ENCODE assay signal across 9 mouse cellular contexts in genomic region chr19:47178001-47178400, GRCm38 (mm10). TPM values are rescaled to one million over a fixed set of nuclear protein-coding genes. Genes with fewer than 3 reads are reported as not detected.
DNase-seq lines count a peak whose midpoint lies in the region; ATAC-seq and TF ChIP-seq lines count a peak whose summit lies in the region.
"Had no signal": no experiment of that assay in that cellular context is flagged by ENCODE, and none has a peak within 500 bp of the region (broad histone marks: within the 10 kb centered on the region; RNA-seq: fewer than 3 reads in every experiment).

No protein-coding gene starts in this region.

- TF ChIP-seq CTCF in CH12.LX (conservative IDR thresholded peaks at IDR 0.05 in 1 of 2, IDR thresholded peaks at IDR 0.05 in 1 of 2; ENCODE audit: low read depth in 2 of 2, low read length in 2 of 2) = peak in 1 of 2 experiments; percentile 43; a peak in 2 of 4 replicates
- peak; percentile 43 for TF ChIP-seq CTCF in heart, postnatal 0 days (IDR thresholded peaks at IDR 0.05; ENCODE audit: low read depth)

- peaks cover 28% of the 10 kb centered on the region for H3K9me3 ChIP-seq in CH12.LX (replicated peaks; ENCODE audit: low read length)
- 0 out of 2 replicates have a peak, but pooled peaks cover 4% of the 10 kb centered on the region for H3K9me3 ChIP-seq in heart, postnatal 0 days (replicated peaks; ENCODE audit: control insufficient read depth, low read length)
- no peaks in the 10 kb centered on the region for H3K9me3 ChIP-seq in liver, embryonic 12.5 days (replicated peaks)
- peaks cover 9% of the 10 kb centered on the region; the same call in 1 of the 2 replicates for H3K9me3 ChIP-seq in neural tube, embryonic 12.5 days

- no peak overlapping the region for H3K4me3 ChIP-seq in CH12.LX (replicated peaks in 1 of 3; ENCODE audit: low read depth in 2 of 3, low read length in 2 of 3, poor library complexity in 1 of 3)
- peak overlapping the region; percentile 63 for H3K4me3 ChIP-seq in heart, postnatal 0 days (ENCODE audit: low read depth, low read length)
- peak overlapping the region; percentile 59 for H3K4me3 ChIP-seq in liver, embryonic 12.5 days
- no peak overlapping the region for H3K4me3 ChIP-seq in neural tube, embryonic 12.5 days

- ATAC-seq in common myeloid progenitor, adult 5-6 weeks (replicated peaks; ENCODE audit: low read depth, poor library complexity, severe bottlenecking) = peak; percentile 68
- peak; percentile 47 for ATAC-seq in heart, postnatal 0 days (ENCODE audit: insufficient read depth, low read depth)
- ATAC-seq in liver, embryonic 12.5 days = no peak
- ATAC-seq in neural tube, embryonic 12.5 days (ENCODE audit: low FRiP score, low read depth) = 0 out of 2 replicates have a peak, but pooled peaks have one; percentile 21

- no peak for TF ChIP-seq POLR2A in CH12.LX (IDR thresholded peaks at IDR 0.05; ENCODE audit: low read depth, low read length)

- no peak overlapping the region for H3K9ac ChIP-seq in CH12.LX (ENCODE audit: insufficient read depth, low read depth)
- H3K9ac ChIP-seq in heart, postnatal 0 days (replicated peaks; ENCODE audit: low read depth, low read length) = no peak overlapping the region
- H3K9ac ChIP-seq in liver, embryonic 12.5 days = no peak overlapping the region
- no peak overlapping the region for H3K9ac ChIP-seq in neural tube, embryonic 12.5 days

- peaks cover 5 to 16% of the 10 kb centered on the region in 2 experiments for H3K4me1 ChIP-seq in CH12.LX (ENCODE audit: control insufficient read depth in 1 of 2, insufficient read depth in 2 of 2)
- no peaks in the 10 kb centered on the region for H3K4me1 ChIP-seq in heart, postnatal 0 days (ENCODE audit: control insufficient read depth, insufficient read depth)
- peaks cover 9% of the 10 kb centered on the region; the same call in 1 of the 2 replicates for H3K4me1 ChIP-seq in liver, embryonic 12.5 days
- H3K4me1 ChIP-seq in neural tube, embryonic 12.5 days = peaks cover 16% of the 10 kb centered on the region

- no peaks in the 10 kb centered on the region for H3K36me3 ChIP-seq in CH12.LX (replicated peaks in 1 of 2; ENCODE audit: control insufficient read depth in 1 of 2, insufficient read depth in 1 of 2, low read length in 1 of 2)
- H3K36me3 ChIP-seq in heart, postnatal 0 days (replicated peaks; ENCODE audit: control insufficient read depth, insufficient read depth, low read length) = no peaks in the 10 kb centered on the region
- H3K36me3 ChIP-seq in liver, embryonic 12.5 days = no peaks in the 10 kb centered on the region
- H3K36me3 ChIP-seq in neural tube, embryonic 12.5 days = no peaks in the 10 kb centered on the region

- H3K27ac ChIP-seq in CH12.LX (ENCODE audit: insufficient read depth, low read depth) = no peak overlapping the region
- H3K27ac ChIP-seq in heart, postnatal 0 days (ENCODE audit: low read depth) = no peak overlapping the region
- no peak overlapping the region for H3K27ac ChIP-seq in liver, embryonic 12.5 days
- no peak overlapping the region for H3K27ac ChIP-seq in neural tube, embryonic 12.5 days

- peaks cover 76% of the 10 kb centered on the region for H3K27me3 ChIP-seq in CH12.LX (replicated peaks)
- H3K27me3 ChIP-seq in heart, postnatal 0 days (ENCODE audit: control insufficient read depth, insufficient read depth, low read length) = peaks cover 40% of the 10 kb centered on the region
- H3K27me3 ChIP-seq in liver, embryonic 12.5 days (replicated peaks) = peaks cover 82% of the 10 kb centered on the region
- peaks cover 35% of the 10 kb centered on the region for H3K27me3 ChIP-seq in neural tube, embryonic 12.5 days (replicated peaks)

- TF ChIP-seq EP300 in CH12.LX (IDR thresholded peaks at IDR 0.05; ENCODE audit: low read length) = no peak
- TF ChIP-seq EP300 in heart, postnatal 0 days (IDR thresholded peaks at IDR 0.05; ENCODE audit: low read depth) = no peak

- TF ChIP-seq RAD21 in CH12.LX (IDR thresholded peaks at IDR 0.05; ENCODE audit: low read depth, low read length) = peak; percentile 10

- 24% methylated on average over 10 of the region's 10 CpGs for WGBS in heart, postnatal 0 days
- 15% methylated on average over 10 of the region's 10 CpGs for WGBS in liver, embryonic 12.5 days (ENCODE audit: insufficient replicate concordance)
- 17% methylated on average over 10 of the region's 10 CpGs for WGBS in neural tube, embryonic 12.5 days

- dilution Hi-C loops in CH12.LX (cut with MboI; ENCODE audit: extremely low pct_ligation_motif_present, extremely low pct_unique_long_range_greater_than_20kb, low sequenced_read_pairs) = no loop called here

- peak overlapping the region; percentile 70; the same call in 1 of the 2 replicates for H3K4me2 ChIP-seq in CH12.LX (ENCODE audit: insufficient read depth, low read depth, poor library complexity, severe bottlenecking)
- peak overlapping the region; percentile 95 for H3K4me2 ChIP-seq in heart, postnatal 0 days (ENCODE audit: low read depth, low read length)
- H3K4me2 ChIP-seq in liver, embryonic 12.5 days = peak overlapping the region; percentile 79
- H3K4me2 ChIP-seq in neural tube, embryonic 12.5 days (replicated peaks) = peak overlapping the region; percentile 99

- peak; percentile 56 for DNase-seq in adrenal gland, postnatal 14 days
- no peak for DNase-seq in adrenal gland, adult 8-10 months
- no peak for DNase-seq in CH12.LX (ENCODE audit: extremely low read depth)
- DNase-seq in heart, postnatal 0 days (ENCODE audit: low spot score) = peak; percentile 30
- DNase-seq in ovary, postnatal 14 days (ENCODE audit: low spot score) = no peak

- no peaks in the 10 kb centered on the region for H3K79me2 ChIP-seq in CH12.LX (replicated peaks; ENCODE audit: control insufficient read depth, extremely low read depth, insufficient read depth, poor library complexity, severe bottlenecking)

- in situ Hi-C loops in CH12.LX (cut with MboI; ENCODE audit: low pct_ligation_motif_present, low pct_unique_long_range_greater_than_20kb, low sequenced_read_pairs) = loop anchor here (5.0 to 10.0 kb wide), 2 partner anchors 87 to 154 kb away; no protein-coding TSS in a partner anchor

TF ChIP-seq in CH12.LX, 34 proteins besides CTCF, POLR2A, EP300 and RAD21:
- TF ChIP-seq BHLHE40 (IDR thresholded peaks at IDR 0.05; ENCODE audit: low read depth, low read length) (peak; percentile 67), ZNF384 (IDR thresholded peaks at IDR 0.05; ENCODE audit: low read depth, low read length) (no peak), USF1 (IDR thresholded peaks at IDR 0.05; ENCODE audit: low read depth, low read length) (peak; percentile 65), MYC (IDR thresholded peaks at IDR 0.05; ENCODE audit: low read depth, low read length) (no peak), USF2 (conservative IDR thresholded peaks at IDR 0.05; ENCODE audit: low read depth, low read length) (peak; percentile 43; the same call in 1 of the 2 replicates)

RNA-seq across cellular contexts. Expression of gene Neurl1a, which starts 0.6 kb away (rescaled TPM):
- total RNA-seq in adrenal gland, postnatal 14 days (2021) = 15.3 and 16.0 TPM in 2 replicates
- 10 to 100 TPM; 16.2 to 26.8 (median 22.2) TPM for total RNA-seq in adrenal gland, adult 8-10 months (2022)
- total RNA-seq in CH12.LX (2012; rRNA removed) (0.13 TPM in 1 of 2 replicates, not detected in the other), CH12.LX (2014; rRNA removed) (0.05 TPM in 1 of 2 replicates, not detected in the other)
- polyA plus RNA-seq in CH12.LX (2012; ENCODE audit: insufficient read length, low read depth) = not detected in 2 replicates
- 0.09 TPM in 1 of 2 replicates, not detected in the other for total RNA-seq in common myeloid progenitor, adult 5-6 weeks (2017)
- total RNA-seq in heart, postnatal 0 days (2014; rRNA removed; ENCODE audit: low replicate concordance) = 0.77 and 1.8 TPM in 2 replicates
- polyA plus RNA-seq in heart, postnatal 0 days (2015; fragmentation: Nextera tagmentation; extraction: Ambion mirVana) = 0.27 and 0.54 TPM in 2 replicates
- 2.2 and 2.6 TPM in 2 replicates for polyA plus RNA-seq in liver, embryonic 12.5 days (2016; fragmentation: Nextera tagmentation; extraction: Ambion mirVana)
- 6.3 TPM in 2 replicates for polyA plus RNA-seq in neural tube, embryonic 12.5 days (2016; fragmentation: Nextera tagmentation; extraction: Ambion mirVana)

RNA-seq across cellular contexts. Expression of gene Calhm3, which starts 20.4 kb away (rescaled TPM):
- total RNA-seq in adrenal gland, postnatal 14 days (2021) = not detected in 2 replicates
- not detected for total RNA-seq in adrenal gland, adult 8-10 months (2022)
- total RNA-seq in CH12.LX (2012; rRNA removed) (not detected in 2 replicates), CH12.LX (2014; rRNA removed) (not detected in 2 replicates)
- not detected in 2 replicates for polyA plus RNA-seq in CH12.LX (2012; ENCODE audit: insufficient read length, low read depth)
- total RNA-seq in common myeloid progenitor, adult 5-6 weeks (2017) = not detected in 2 replicates
- total RNA-seq in heart, postnatal 0 days (2014; rRNA removed; ENCODE audit: low replicate concordance) = not detected in 2 replicates
- not detected in 2 replicates for polyA plus RNA-seq in heart, postnatal 0 days (2015; fragmentation: Nextera tagmentation; extraction: Ambion mirVana)
- not detected in 2 replicates for polyA plus RNA-seq in liver, embryonic 12.5 days (2016; fragmentation: Nextera tagmentation; extraction: Ambion mirVana)
- polyA plus RNA-seq in neural tube, embryonic 12.5 days (2016; fragmentation: Nextera tagmentation; extraction: Ambion mirVana) = not detected in 2 replicates
- polyA plus RNA-seq: gonadal fat pad, adult 2 months had no signal

RNA-seq across cellular contexts. Expression of gene Calhm1, which starts 33.9 kb away (rescaled TPM):
- total RNA-seq in adrenal gland, postnatal 14 days (2021) = not detected in 2 replicates
- not detected for total RNA-seq in adrenal gland, adult 8-10 months (2022)
- total RNA-seq in CH12.LX (2012; rRNA removed) (not detected in 2 replicates), CH12.LX (2014; rRNA removed) (not detected in 2 replicates)
- not detected in 2 replicates for polyA plus RNA-seq in CH12.LX (2012; ENCODE audit: insufficient read length, low read depth)
- total RNA-seq in common myeloid progenitor, adult 5-6 weeks (2017) = not detected in 2 replicates
- not detected in 2 replicates for total RNA-seq in heart, postnatal 0 days (2014; rRNA removed; ENCODE audit: low replicate concordance)
- polyA plus RNA-seq in heart, postnatal 0 days (2015; fragmentation: Nextera tagmentation; extraction: Ambion mirVana) = not detected in 2 replicates
- polyA plus RNA-seq in liver, embryonic 12.5 days (2016; fragmentation: Nextera tagmentation; extraction: Ambion mirVana) = not detected in 2 replicates
- not detected in 2 replicates for polyA plus RNA-seq in neural tube, embryonic 12.5 days (2016; fragmentation: Nextera tagmentation; extraction: Ambion mirVana)
- polyA plus RNA-seq: gonadal fat pad, adult 2 months had no signal

RNA-seq across cellular contexts. Expression of gene Calhm2, which starts 39.9 kb away (rescaled TPM):
- total RNA-seq in adrenal gland, postnatal 14 days (2021) = 4.4 and 5.4 TPM in 2 replicates
- total RNA-seq in adrenal gland, adult 8-10 months (2022) = 1 to 10 TPM; 4.6 to 8.8 (median 7.5) TPM
- total RNA-seq in CH12.LX (2012; rRNA removed) = 10.4 and 11.9 TPM in 2 replicates
- total RNA-seq in CH12.LX (2014; rRNA removed) = 6.3 and 6.5 TPM in 2 replicates
- polyA plus RNA-seq in CH12.LX (2012; ENCODE audit: insufficient read length, low read depth) = 9.0 and 10.1 TPM in 2 replicates
- 7.6 and 17.6 TPM in 2 replicates for total RNA-seq in common myeloid progenitor, adult 5-6 weeks (2017)
- total RNA-seq in heart, postnatal 0 days (2014; rRNA removed; ENCODE audit: low replicate concordance) = 2.4 and 6.8 TPM in 2 replicates
- polyA plus RNA-seq in heart, postnatal 0 days (2015; fragmentation: Nextera tagmentation; extraction: Ambion mirVana) = 3.1 and 3.5 TPM in 2 replicates
- 1.9 and 2.4 TPM in 2 replicates for polyA plus RNA-seq in liver, embryonic 12.5 days (2016; fragmentation: Nextera tagmentation; extraction: Ambion mirVana)
- 1.9 and 2.0 TPM in 2 replicates for polyA plus RNA-seq in neural tube, embryonic 12.5 days (2016; fragmentation: Nextera tagmentation; extraction: Ambion mirVana)

Comparison
In these comparisons a context has a peak if more than half of its experiments do, and no peak if none do; other contexts are left out.
1. DNase-seq: peak in adrenal gland, postnatal 14 days (single experiment) and heart, postnatal 0 days (single experiment); none in adrenal gland, adult 8-10 months (single experiment), CH12.LX (single experiment) and ovary, postnatal 14 days (single experiment).
2. H3K4me3 ChIP-seq: peak in heart, postnatal 0 days (single experiment) and liver, embryonic 12.5 days (single experiment); none in CH12.LX (0 of 3) and neural tube, embryonic 12.5 days (single experiment).
3. Peak in every context shown above with its lines, with median percentiles within 50 percentile points of each other: H3K4me2 ChIP-seq.